Mouse (Mus musculus) kidney, adult 10 weeks (tissue): ENCODE measurements around the gene Nudt15. TPM values are rescaled to one million over a fixed set of nuclear protein-coding genes. Genes with fewer than 3 reads are reported as not detected.

Experiments used
- polyA plus RNA-seq: library from polyadenylated mRNA; stranded (reverse); fragments of 350-450 nt; fragmentation: Illumina TruSeq; extraction: RNeasy Lipid Tissue Mini Kit (QIAGEN cat#74804); gene quantifications from one replicate; pipeline ENCODE4 v1.2.3, GENCODE M21; 2014; ENCODE audit warnings: low read depth, low replicate concordance

Gene Nudt15
- 3.5 TPM for polyA plus RNA-seq

GRCm38 (mm10) chr14:73548051-73548450 is at the start of gene Nudt15:
Gene Nudt15 (minus strand): TSS chr14:73548242.

GRCm38 (mm10) chr14:73524766-73525448 is 23.1 kb downstream of the Nudt15 start, which contains the start of gene Sucla2:
Gene Sucla2 (plus strand): TSS chr14:73525319.

GRCm38 (mm10) chr14:73509765-73510423 is 38.1 kb downstream of the Nudt15 start, which contains the start of gene Med4:
Gene Med4 (plus strand): TSS chr14:73510025.

Other genes with a start within 250 kb of the Nudt15 start
- 104 TPM for gene Rb1, start 222.4 kb downstream of the Nudt15 start, polyA plus RNA-seq
- gene Itm2b, start 163.0 kb downstream of the Nudt15 start, polyA plus RNA-seq = 2,778 TPM
- 26.1 TPM for gene Med4, start 38.2 kb downstream of the Nudt15 start, polyA plus RNA-seq
- gene Sucla2, start 22.9 kb downstream of the Nudt15 start, polyA plus RNA-seq = 713 TPM
- not detected for gene Gm21750, start 113.0 kb upstream of the Nudt15 start, polyA plus RNA-seq